Mouse (Mus musculus): ENCODE measurements around the gene Glce.
A peak's percentile ranks its signal among the peaks of the same experiment; 100 is the strongest.

The Glce gene

DNA sequence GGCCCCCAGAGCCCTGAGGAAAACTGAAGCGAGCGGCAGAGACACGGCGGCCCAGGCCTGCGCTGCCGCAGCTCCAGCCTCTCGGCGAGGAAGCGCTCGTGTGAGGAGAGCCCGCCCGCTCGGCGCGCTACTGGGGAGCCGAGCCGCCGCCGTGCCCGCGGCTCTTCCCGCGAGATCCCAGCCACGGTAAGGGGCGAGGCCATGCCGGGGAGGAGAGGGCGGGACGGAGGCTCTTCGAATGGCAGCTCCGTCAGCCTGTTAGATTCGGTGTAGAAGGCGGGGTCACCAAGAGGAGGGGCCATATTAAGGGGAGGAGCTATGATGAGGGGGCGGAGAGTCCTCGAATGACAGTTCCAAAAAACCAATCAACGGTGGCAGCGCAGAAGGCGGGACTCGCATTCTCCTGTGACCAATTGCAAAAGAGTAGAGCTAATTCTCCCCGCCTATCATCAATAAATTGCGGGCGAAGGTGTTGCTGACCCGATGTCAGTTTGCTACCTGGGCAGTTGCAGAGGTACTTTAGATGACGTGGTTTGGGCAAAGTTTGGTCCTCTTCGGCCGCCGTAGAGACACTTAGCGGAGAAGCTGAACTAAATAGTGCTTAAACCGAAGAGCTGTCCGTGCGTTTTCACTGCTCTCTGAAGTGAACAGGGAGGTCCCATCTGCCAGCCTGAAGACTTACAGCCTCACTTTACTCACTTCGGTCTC, at the start of gene Glce:
Gene Glce (minus strand): TSS at position 148 of the 708 bp plus-strand sequence.
- peak; percentile 97 for DNase-seq (ENCODE audit: extremely low spot score, low read depth, low spot score)

DNA sequence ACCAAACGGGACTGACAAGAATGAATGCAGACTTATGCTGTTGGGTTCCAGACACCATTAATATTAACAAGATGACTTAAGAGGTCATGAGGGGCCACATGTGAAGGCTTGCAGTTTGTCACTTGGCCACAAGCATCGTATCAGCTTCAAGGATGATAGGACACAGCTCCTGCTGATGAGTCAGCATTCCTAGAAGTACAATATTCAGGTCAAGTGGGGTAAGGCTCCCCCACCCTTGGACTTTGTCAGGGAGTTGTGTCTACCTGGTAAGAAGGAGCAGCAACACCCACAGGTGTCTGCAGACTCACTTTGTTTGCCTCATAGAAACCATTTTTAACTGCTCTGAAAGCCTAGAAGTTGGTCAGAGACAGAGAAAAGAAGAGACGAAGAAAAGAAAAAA, 49.8 kb upstream of the Glce start:
- no peak for DNase-seq (ENCODE audit: extremely low spot score, low read depth, low spot score)

GRCm38 (mm10) chr9:62170921-62171320, 48.5 kb upstream of the Glce start:
- no peak for DNase-seq (ENCODE audit: extremely low spot score, low read depth, low spot score)

- no peak for DNase-seq (ENCODE audit: extremely low spot score, low read depth, low spot score)
Observed at GRCm38 (mm10) chr9:62166621-62167020, 44.2 kb upstream of the Glce start.

- DNase-seq (ENCODE audit: extremely low spot score, low read depth, low spot score), result no peak
Observed at GRCm38 (mm10) chr9:62166186-62166585, 43.7 kb upstream of the Glce start.

GRCm38 (mm10) chr9:62162889-62163291, 40.4 kb upstream of the Glce start:
- peak; percentile 70 for DNase-seq (ENCODE audit: extremely low spot score, low read depth, low spot score)

DNA sequence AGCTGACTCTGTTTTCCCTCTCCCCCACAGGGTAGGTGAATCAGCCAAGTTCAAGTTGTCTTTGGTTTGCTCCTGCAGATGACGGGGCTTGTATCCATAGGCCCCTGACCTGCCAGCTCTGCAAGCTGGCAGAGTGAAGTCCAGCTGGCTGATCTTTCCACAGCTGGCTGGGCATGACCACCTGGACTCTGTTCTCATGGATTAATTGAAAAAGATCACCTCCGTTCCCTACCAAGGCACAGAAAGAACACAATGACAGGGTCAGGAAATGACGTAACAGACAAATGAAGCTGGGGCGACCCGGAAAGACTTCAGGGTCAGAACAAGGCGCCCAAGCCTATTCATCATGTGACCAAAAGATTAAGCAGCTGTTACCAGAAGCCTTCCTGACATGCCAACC, 38.3 kb upstream of the Glce start:
- DNase-seq (ENCODE audit: extremely low spot score, low read depth, low spot score), result no peak

DNA sequence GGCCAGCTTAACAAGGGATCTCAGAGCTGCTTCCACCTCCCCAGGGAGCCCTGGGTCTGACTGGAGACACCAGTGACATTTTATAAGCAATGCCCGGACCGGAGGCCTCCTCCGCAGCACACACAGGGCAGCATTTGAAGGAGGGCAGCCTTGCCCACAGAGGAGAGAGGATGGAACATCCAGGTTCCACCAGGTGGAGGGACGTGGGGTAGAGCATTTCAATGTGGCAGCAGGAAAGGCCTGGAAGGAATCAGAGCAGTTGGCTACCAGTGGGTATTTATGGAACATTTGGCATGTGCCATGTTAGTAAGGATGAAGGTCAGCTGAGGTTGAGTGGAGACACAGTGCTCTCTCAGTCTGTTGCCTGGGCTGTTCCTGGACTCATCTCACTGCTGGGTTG, 36.3 kb upstream of the Glce start:
- no peak for DNase-seq (ENCODE audit: extremely low spot score, low read depth, low spot score)

DNA sequence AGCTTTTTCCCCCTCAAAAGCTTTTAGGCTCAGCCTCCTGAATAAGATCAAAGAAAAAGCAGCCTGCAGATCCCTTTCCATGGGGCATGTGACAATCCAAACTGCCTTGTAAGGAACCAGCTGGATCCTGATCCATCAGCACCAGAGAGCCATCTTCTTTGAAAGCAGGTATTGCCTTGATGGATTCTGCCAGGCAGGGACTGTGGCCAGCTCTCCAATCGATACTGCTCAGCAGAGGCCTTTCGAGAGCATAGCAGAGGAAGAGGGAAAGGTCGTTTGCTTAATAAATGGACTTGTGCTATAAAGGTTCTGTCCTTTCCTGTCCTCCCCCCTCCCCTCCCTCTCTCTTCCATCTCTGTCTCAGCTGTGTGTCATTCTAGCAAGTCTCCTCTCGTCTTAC, 33.4 kb upstream of the Glce start:
- DNase-seq (ENCODE audit: extremely low spot score, low read depth, low spot score), result no peak

DNA sequence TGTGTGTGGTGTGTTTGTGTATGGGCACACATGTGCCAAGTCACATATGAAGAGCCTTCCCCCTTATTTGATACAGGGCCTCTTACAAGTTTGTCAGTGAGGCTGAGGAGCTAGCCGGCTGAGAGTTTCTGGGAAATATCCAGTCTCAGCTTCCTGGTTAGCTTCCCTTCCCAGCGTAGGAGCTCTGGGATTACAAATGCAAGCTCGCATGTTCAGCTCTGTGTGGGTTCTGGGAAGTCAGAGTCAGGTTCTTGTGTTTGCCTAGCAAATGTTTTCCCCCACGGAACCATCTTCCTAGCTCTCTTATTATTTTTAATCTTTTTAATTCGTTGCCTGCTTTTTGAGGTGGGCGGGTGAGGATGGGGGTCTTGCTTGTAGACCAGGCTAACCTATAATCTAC, 32.9 kb upstream of the Glce start:
- no peak for DNase-seq (ENCODE audit: extremely low spot score, low read depth, low spot score)

DNA sequence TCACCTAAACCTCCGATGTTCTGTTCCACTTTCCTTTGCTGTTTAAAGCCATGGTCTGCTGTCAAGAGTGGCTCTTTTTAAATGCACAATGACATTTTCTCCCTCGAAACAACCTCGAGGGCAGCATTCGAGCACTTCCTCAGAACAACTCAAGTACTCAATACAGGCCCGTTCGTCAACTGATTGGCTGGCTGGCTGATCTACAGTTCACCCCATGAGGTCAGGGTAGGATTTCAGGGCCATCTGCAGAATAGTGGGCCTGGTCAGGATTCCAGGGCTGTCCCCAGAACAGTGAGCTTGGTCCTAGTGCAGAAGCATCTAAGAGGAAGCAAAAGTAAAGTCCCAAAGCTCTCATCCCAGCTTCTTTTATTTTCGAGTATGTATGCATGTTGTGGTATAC, 32.5 kb upstream of the Glce start:
- DNase-seq (ENCODE audit: extremely low spot score, low read depth, low spot score), result no peak

GRCm38 (mm10) chr9:62154551-62154950, 32.1 kb upstream of the Glce start:
- no peak for DNase-seq (ENCODE audit: extremely low spot score, low read depth, low spot score)

- DNase-seq (ENCODE audit: extremely low spot score, low read depth, low spot score), result no peak
Observed at GRCm38 (mm10) chr9:62153263-62153662, 30.8 kb upstream of the Glce start.

DNA sequence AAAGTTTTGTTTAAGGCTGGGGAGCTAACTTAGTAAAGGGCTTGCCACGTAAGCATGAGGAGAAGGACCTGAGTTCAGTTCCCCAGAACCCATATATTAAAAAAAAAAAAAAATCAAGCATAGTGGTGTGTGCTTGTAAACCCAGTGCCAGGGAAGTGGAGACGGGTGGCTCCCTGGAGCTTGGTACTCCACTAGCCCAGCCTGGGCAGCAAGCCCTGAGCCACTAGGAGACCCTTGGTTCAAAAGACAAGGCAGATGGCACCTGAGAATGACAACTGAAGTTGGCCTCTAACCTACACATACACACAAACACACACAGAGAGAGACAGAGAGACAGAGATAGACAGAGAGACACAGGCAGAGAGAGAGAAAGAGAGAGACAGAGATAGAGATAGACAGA, 30.1 kb upstream of the Glce start:
- no peak for DNase-seq (ENCODE audit: extremely low spot score, low read depth, low spot score)

DNA sequence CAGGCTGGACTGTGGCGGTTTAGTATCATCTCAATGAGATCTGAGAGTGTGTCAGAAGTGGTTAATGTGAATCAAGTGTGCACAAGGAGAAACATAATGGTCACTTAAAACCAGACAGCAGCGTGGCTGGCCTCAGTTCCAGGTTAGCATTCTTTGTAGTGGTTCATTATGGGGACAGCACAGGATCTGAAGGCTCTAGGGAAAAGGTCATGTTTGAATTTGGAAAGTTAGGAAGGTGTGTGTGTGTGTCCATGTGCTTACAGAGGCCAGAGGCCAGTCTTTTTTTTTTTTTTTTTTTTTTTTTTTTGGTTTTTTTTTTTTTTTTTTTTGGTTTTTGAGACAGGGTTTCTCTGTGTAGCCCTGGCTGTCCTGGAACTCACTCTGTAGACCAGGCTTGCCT, 22.7 kb upstream of the Glce start:
- DNase-seq (ENCODE audit: extremely low spot score, low read depth, low spot score), result no peak

DNA sequence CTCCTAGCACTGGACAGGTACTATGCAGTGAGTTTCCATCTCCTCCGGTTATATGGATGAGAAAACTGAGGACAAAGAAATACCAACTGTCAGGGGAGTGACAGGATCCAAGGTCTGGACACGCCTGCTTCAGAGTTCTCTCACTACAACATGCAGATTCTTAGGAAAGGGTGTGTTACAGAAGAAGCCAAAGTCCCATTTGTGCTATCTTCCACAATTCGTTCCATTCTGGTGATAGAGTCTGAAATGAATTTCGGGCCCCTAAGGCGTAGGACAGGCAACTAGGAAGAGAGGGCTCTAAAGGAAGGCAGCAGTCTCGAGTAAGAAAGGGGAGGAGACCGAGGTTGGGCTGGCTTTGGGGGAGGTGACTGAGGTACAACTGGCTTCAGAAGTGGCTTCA, 21.0 kb upstream of the Glce start:
- no peak for DNase-seq (ENCODE audit: extremely low spot score, low read depth, low spot score)

GRCm38 (mm10) chr9:62139027-62139426, 16.6 kb upstream of the Glce start:
- DNase-seq (ENCODE audit: extremely low spot score, low read depth, low spot score), result no peak

- DNase-seq (ENCODE audit: extremely low spot score, low read depth, low spot score), result no peak
Observed at GRCm38 (mm10) chr9:62137259-62137658, 14.8 kb upstream of the Glce start.

GRCm38 (mm10) chr9:62132005-62132782, 9.7 kb upstream of the Glce start:
- DNase-seq (ENCODE audit: extremely low spot score, low read depth, low spot score), result no peak

GRCm38 (mm10) chr9:62130746-62131145, 8.3 kb upstream of the Glce start:
- DNase-seq (ENCODE audit: extremely low spot score, low read depth, low spot score), result no peak

DNA sequence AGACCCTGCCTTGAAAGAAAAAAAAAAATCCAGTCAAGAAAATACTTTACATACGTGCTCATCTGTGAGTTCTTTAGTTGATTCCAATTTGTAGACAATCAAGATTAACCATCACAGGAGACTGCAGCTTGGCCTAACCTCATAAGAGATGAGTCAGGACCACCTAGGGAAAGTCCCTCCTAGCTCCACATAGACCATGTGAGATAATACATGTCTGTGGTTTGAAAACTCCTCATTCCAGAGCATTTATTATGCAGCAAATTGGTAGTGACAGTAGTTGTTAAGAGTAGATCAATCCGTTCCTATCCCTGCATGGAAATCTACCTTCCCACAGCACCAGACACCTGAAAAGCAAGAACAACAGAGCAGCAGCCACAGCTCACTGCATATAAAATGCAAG, 5.6 kb upstream of the Glce start:
- no peak for DNase-seq (ENCODE audit: extremely low spot score, low read depth, low spot score)

DNA sequence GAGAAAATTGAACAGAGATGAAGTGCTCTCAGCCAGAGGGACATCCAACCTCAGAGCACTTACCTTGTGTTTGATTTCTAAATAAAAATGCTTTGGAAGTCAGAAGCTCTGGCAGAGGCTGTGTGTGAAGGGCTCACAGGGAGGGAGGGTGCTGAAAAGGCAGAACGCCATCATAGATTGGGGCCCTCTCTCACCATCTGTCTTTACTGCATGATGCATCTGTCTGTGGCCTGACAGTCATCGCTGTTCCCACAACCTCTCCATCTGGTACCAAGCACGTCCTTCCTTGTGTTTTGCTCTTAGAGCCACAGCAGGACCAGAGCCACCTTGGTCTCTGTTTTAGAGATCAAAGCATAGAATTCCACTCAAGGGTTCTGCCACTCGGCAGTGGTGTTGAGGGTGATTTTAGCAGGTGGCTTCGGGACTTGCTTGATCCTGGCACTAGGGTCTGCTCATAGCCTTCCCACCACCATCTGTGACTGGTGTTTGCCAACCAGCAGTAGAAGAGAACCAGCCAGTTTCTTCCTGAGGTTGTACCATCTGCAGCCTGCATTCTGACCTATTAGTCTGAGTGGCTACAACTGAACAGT, 3.6 kb upstream of the Glce start:
- no peak for DNase-seq (ENCODE audit: extremely low spot score, low read depth, low spot score)
